Mouse (Mus musculus): ENCODE measurements around the gene Armh3.

The Armh3 gene

GRCm38 (mm10) chr19:46042476-46043011 is 44.3 kb upstream of the Armh3 start:
- TF ChIP-seq CTCF (conservative IDR thresholded peaks at IDR 0.05; ENCODE audit: low read length) (no peak), NANOG (IDR thresholded peaks at IDR 0.05; ENCODE audit: borderline replicate concordance, low read length) (no peak), POU5F1 (IDR thresholded peaks at IDR 0.05; ENCODE audit: borderline replicate concordance, low read length) (no peak)
- peak overlapping the region; percentile 91 for H3K4me3 ChIP-seq (replicated peaks; ENCODE audit: low read length)
- no peaks in the 10 kb centered on the region for H3K27me3 ChIP-seq (ENCODE audit: insufficient read depth, low read length)
- H3K4me1 ChIP-seq (replicated peaks; ENCODE audit: low read depth, low read length) = peaks cover 75% of the 10 kb centered on the region
- no peaks in the 10 kb centered on the region for H3K9me3 ChIP-seq (ENCODE audit: low read length)
- H3K36me3 ChIP-seq (ENCODE audit: insufficient read depth, low read length) = peaks cover 10% of the 10 kb centered on the region

GRCm38 (mm10) chr19:46041933-46042475 is 43.7 kb upstream of the Armh3 start:
- no peaks in the 10 kb centered on the region for H3K9me3 ChIP-seq (ENCODE audit: low read length)
- H3K4me1 ChIP-seq (replicated peaks; ENCODE audit: low read depth, low read length) = peaks cover 75% of the 10 kb centered on the region
- H3K4me3 ChIP-seq (replicated peaks; ENCODE audit: low read length) = peak overlapping the region; percentile 91
- H3K36me3 ChIP-seq (ENCODE audit: insufficient read depth, low read length) = peaks cover 10% of the 10 kb centered on the region
- TF ChIP-seq NANOG (IDR thresholded peaks at IDR 0.05; ENCODE audit: borderline replicate concordance, low read length) = no peak
- no peak for TF ChIP-seq CTCF (conservative IDR thresholded peaks at IDR 0.05; ENCODE audit: low read length)
- TF ChIP-seq POU5F1 (IDR thresholded peaks at IDR 0.05; ENCODE audit: borderline replicate concordance, low read length) = no peak
- no peaks in the 10 kb centered on the region for H3K27me3 ChIP-seq (ENCODE audit: insufficient read depth, low read length)

- H3K9me3 ChIP-seq (ENCODE audit: low read length) = no peaks in the 10 kb centered on the region
- peaks cover 11% of the 10 kb centered on the region for H3K36me3 ChIP-seq (ENCODE audit: insufficient read depth, low read length)
- H3K4me1 ChIP-seq (replicated peaks; ENCODE audit: low read depth, low read length) = peaks cover 75% of the 10 kb centered on the region
- TF ChIP-seq CTCF (conservative IDR thresholded peaks at IDR 0.05; ENCODE audit: low read length) (no peak), POU5F1 (IDR thresholded peaks at IDR 0.05; ENCODE audit: borderline replicate concordance, low read length) (no peak), NANOG (IDR thresholded peaks at IDR 0.05; ENCODE audit: borderline replicate concordance, low read length) (no peak)
- H3K4me3 ChIP-seq (replicated peaks; ENCODE audit: low read length) = peak overlapping the region; percentile 90
- H3K27me3 ChIP-seq (ENCODE audit: insufficient read depth, low read length) = no peaks in the 10 kb centered on the region
Observed at GRCm38 (mm10) chr19:46041299-46041932, 43.1 kb upstream of the Armh3 start.

- H3K4me3 ChIP-seq (replicated peaks; ENCODE audit: low read length) = peak overlapping the region; percentile 90
- no peaks in the 10 kb centered on the region for H3K9me3 ChIP-seq (ENCODE audit: low read length)
- H3K4me1 ChIP-seq (replicated peaks; ENCODE audit: low read depth, low read length) = peaks cover 81% of the 10 kb centered on the region
- peaks cover 22% of the 10 kb centered on the region for H3K36me3 ChIP-seq (ENCODE audit: insufficient read depth, low read length)
- no peak for TF ChIP-seq NANOG (IDR thresholded peaks at IDR 0.05; ENCODE audit: borderline replicate concordance, low read length)
- no peak for TF ChIP-seq CTCF (conservative IDR thresholded peaks at IDR 0.05; ENCODE audit: low read length)
- TF ChIP-seq POU5F1 (IDR thresholded peaks at IDR 0.05; ENCODE audit: borderline replicate concordance, low read length) = no peak
- H3K27me3 ChIP-seq (ENCODE audit: insufficient read depth, low read length) = no peaks in the 10 kb centered on the region
Observed at GRCm38 (mm10) chr19:46040149-46040902, 42.0 kb upstream of the Armh3 start.

- TF ChIP-seq POU5F1 (IDR thresholded peaks at IDR 0.05; ENCODE audit: borderline replicate concordance, low read length) (no peak), NANOG (IDR thresholded peaks at IDR 0.05; ENCODE audit: borderline replicate concordance, low read length) (no peak), CTCF (conservative IDR thresholded peaks at IDR 0.05; ENCODE audit: low read length) (no peak)
- Histone ChIP-seq H3K4me1 (replicated peaks; ENCODE audit: low read depth, low read length) (peaks cover 89% of the 10 kb centered on the region), H3K36me3 (ENCODE audit: insufficient read depth, low read length) (peaks cover 30% of the 10 kb centered on the region), H3K4me3 (replicated peaks; ENCODE audit: low read length) (peak overlapping the region; percentile 90), H3K27me3 (ENCODE audit: insufficient read depth, low read length) (no peaks in the 10 kb centered on the region), H3K9me3 (ENCODE audit: low read length) (no peaks in the 10 kb centered on the region)
Observed at GRCm38 (mm10) chr19:46039478-46039877, 41.2 kb upstream of the Armh3 start.

- H3K4me3 ChIP-seq (replicated peaks; ENCODE audit: low read length) = peak overlapping the region; percentile 90
- TF ChIP-seq POU5F1 (IDR thresholded peaks at IDR 0.05; ENCODE audit: borderline replicate concordance, low read length) = no peak
- TF ChIP-seq NANOG (IDR thresholded peaks at IDR 0.05; ENCODE audit: borderline replicate concordance, low read length) = no peak
- TF ChIP-seq CTCF (conservative IDR thresholded peaks at IDR 0.05; ENCODE audit: low read length) = no peak
- H3K9me3 ChIP-seq (ENCODE audit: low read length) = no peaks in the 10 kb centered on the region
- peaks cover 36% of the 10 kb centered on the region for H3K36me3 ChIP-seq (ENCODE audit: insufficient read depth, low read length)
- H3K27me3 ChIP-seq (ENCODE audit: insufficient read depth, low read length) = no peaks in the 10 kb centered on the region
- H3K4me1 ChIP-seq (replicated peaks; ENCODE audit: low read depth, low read length) = peaks cover 91% of the 10 kb centered on the region
Observed at GRCm38 (mm10) chr19:46038851-46039260, 40.6 kb upstream of the Armh3 start.

- TF ChIP-seq NANOG (IDR thresholded peaks at IDR 0.05; ENCODE audit: borderline replicate concordance, low read length) (no peak), POU5F1 (IDR thresholded peaks at IDR 0.05; ENCODE audit: borderline replicate concordance, low read length) (no peak), CTCF (conservative IDR thresholded peaks at IDR 0.05; ENCODE audit: low read length) (no peak)
- H3K27me3 ChIP-seq (ENCODE audit: insufficient read depth, low read length) = no peaks in the 10 kb centered on the region
- H3K4me3 ChIP-seq (replicated peaks; ENCODE audit: low read length) = peak overlapping the region; percentile 90
- H3K36me3 ChIP-seq (ENCODE audit: insufficient read depth, low read length) = peaks cover 43% of the 10 kb centered on the region
- no peaks in the 10 kb centered on the region for H3K9me3 ChIP-seq (ENCODE audit: low read length)
- H3K4me1 ChIP-seq (replicated peaks; ENCODE audit: low read depth, low read length) = peaks cover 91% of the 10 kb centered on the region
Observed at GRCm38 (mm10) chr19:46037925-46038850, 39.9 kb upstream of the Armh3 start.
